Mouse (Mus musculus) liver, postnatal 0 days (tissue): ENCODE measurements around the gene Zrsr2. TPM values are rescaled to one million over a fixed set of nuclear protein-coding genes. Genes with fewer than 3 reads are reported as not detected.

ENCODE experiments used
- ATAC-seq: fragments of 200-750 bp; cut with Nextera tagmentation; 2 replicates; pipeline ENCODE4 v1.8.0; 2017; ENCODE audit warnings: mild to moderate bottlenecking, moderate library complexity
- DNase-seq: peaks from one replicate; pipeline ENCODE4 v3.0.0-alpha.2; 2016
- H3K27ac ChIP-seq: fragments of 300-500 bp; sonication (generic); 2 replicates; pipeline ENCODE4 v1.5.1; 2014; ENCODE audit warnings: antibody characterized with exemption, moderate library complexity, mild to moderate bottlenecking, low read depth
- H3K27me3 ChIP-seq: fragments of 300-500 bp; sonication (generic); 2 replicates; pipeline ENCODE4 v1.6.1; 2014; ENCODE audit warnings: low read length, control low read depth, mixed read lengths; ENCODE audit not compliant: insufficient read depth
- H3K36me3 ChIP-seq: fragments of 300-500 bp; sonication (generic); replicated peaks from 2 replicates; pipeline ENCODE4 v1.6.1; 2014; ENCODE audit warnings: mild to moderate bottlenecking, control low read depth, low read length, moderate library complexity, mixed read lengths; ENCODE audit not compliant: insufficient read depth
- H3K4me1 ChIP-seq: fragments of 300-500 bp; sonication (generic); 2 replicates; pipeline ENCODE4 v1.6.1; 2014; ENCODE audit warnings: antibody characterized with exemption, mild to moderate bottlenecking, control low read depth; ENCODE audit not compliant: insufficient read depth
- H3K4me2 ChIP-seq: fragments of 300-500 bp; sonication (generic); 2 replicates; pipeline ENCODE4 v1.6.1; 2014; ENCODE audit warnings: low read depth, mild to moderate bottlenecking, low read length, moderate library complexity, mixed read lengths
- H3K4me3 ChIP-seq: fragments of 300-500 bp; sonication (generic); 2 replicates; pipeline ENCODE4 v1.5.1; 2014; ENCODE audit warnings: low read depth, low read length
- H3K9ac ChIP-seq: fragments of 300-500 bp; sonication (generic); replicated peaks from 2 replicates; pipeline ENCODE4 v1.6.1; 2014; ENCODE audit warnings: mild to moderate bottlenecking, moderate library complexity
- H3K9me3 ChIP-seq: fragments of 300-500 bp; sonication (generic); 2 replicates; pipeline ENCODE4 v1.6.1; 2016; ENCODE audit warnings: mild to moderate bottlenecking, control low read depth, low read length, mixed read lengths
- CTCF ChIP-seq: sonication (generic); IDR thresholded peaks from 2 replicates; pipeline ENCODE4 v1.5.1; 2016; ENCODE audit warnings: antibody characterized with exemption, low read depth
- EP300 ChIP-seq: IDR thresholded peaks from 2 replicates; pipeline ENCODE4 v1.6.1; 2016; ENCODE audit warnings: antibody characterized with exemption, low read depth, mild to moderate bottlenecking
- WGBS: fragments of 180-500 bp; shearing (Covaris S2); extraction: QIAGEN DNeasy Blood & Tissue Kit; methylation state at CpG from one replicate; pipeline ENCODE4 v1.1.7; 2014; ENCODE audit not compliant: insufficient replicate concordance; 5-methylcytosine and 5-hydroxymethylcytosine counted together
- polyA plus RNA-seq: library from polyadenylated mRNA; unstranded; fragments of >200 nt; fragmentation: Nextera tagmentation; extraction: Ambion mirVana; gene quantifications from 2 replicates; pipeline ENCODE4 v1.2.1, GENCODE M21; 2015

Gene Zrsr2
- polyA plus RNA-seq, 1 experiment from 2014 or later: 19.3 TPM

- Histone ChIP-seq H3K27me3 (no peaks in the 10 kb centered on the region), H3K27ac (no peak overlapping the region), H3K4me2 (no peak overlapping the region), H3K9me3 (no peaks in the 10 kb centered on the region), H3K4me1 (no peaks in the 10 kb centered on the region), H3K4me3 (no peak overlapping the region), H3K9ac (no peak overlapping the region), H3K36me3 (no peaks in the 10 kb centered on the region)
- DNase-seq (no peak), ATAC-seq (no peak)
- 91% methylated on average over 1 of the region's 1 CpGs for WGBS
- TF ChIP-seq EP300 (no peak), CTCF (no peak)
These were observed 22.6 kb upstream of the Zrsr2 start for GRCm38 (mm10) chrX:163981092-163981491.

DNA sequence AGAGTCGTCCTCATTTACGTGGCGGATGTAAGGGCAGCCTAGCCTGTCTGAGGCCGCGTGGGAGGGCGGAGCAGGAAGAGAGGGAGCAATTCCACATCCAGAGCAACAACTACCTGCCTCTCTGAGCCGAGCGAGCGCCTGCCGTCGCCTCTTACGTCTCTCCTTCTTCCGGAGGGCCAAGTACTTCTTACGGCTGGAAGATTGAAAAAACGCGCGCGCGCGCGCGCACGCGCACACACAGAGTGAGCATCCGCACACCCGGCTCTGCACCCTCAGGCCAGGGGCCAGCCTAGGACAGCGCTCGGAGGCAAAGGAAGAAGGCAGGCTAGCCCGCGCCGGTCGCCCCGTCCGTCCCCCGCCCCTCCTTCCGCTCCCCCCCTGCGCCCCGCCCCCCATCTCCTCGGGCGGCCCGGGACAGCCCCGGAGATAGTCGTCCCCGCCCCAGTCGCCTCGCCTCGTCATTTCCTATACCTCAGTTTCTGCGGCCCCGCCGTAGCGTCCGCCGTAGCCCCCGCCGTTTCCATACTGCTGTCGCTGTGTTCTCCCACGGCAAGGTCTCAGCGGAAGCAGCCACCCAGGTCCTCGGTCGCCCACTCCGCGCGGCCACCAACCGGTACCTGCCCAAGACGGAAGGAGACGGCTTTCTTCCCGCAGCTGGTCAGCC, 526 bp downstream of the Zrsr2 start:
- Histone ChIP-seq H3K27ac (peak overlapping the region; percentile 95), H3K9me3 (no peaks in the 10 kb centered on the region), H3K4me2 (peak overlapping the region; percentile 75), H3K27me3 (no peaks in the 10 kb centered on the region), H3K4me1 (no peaks in the 10 kb centered on the region), H3K4me3 (peak overlapping the region; percentile 67), H3K36me3 (peaks cover 19% of the 10 kb centered on the region; the same call in 1 of the 2 replicates), H3K9ac (peak overlapping the region; percentile 69)
- TF ChIP-seq CTCF: no peak
- TF ChIP-seq EP300: no peak
- 19% methylated on average over 30 of the region's 67 CpGs for WGBS
- ATAC-seq: peak; percentile 92
- peak; percentile 84 for DNase-seq

DNA sequence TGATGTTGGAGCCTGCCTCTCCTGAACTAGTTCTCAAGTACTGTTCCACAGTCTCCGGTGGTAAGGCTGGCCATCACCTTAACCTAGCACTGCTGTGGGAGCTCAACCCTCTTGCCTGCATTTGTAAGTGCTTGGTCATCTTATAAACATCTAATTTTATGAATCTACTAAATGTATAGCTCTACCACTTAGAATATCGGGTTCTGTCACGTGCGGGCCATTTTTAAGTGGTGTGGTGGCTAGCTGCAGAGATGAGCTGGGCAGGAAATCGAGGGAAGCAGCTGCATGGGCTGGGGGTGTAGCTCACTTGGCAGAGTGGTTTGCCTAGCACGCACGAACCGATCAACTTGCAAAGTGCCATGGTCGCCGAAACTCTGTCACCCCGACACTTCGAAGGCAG, 1.1 kb downstream of the Zrsr2 start:
- Histone ChIP-seq H3K4me2 (peak overlapping the region; percentile 75), H3K4me1 (no peaks in the 10 kb centered on the region), H3K4me3 (peak overlapping the region; percentile 67), H3K27ac (peak overlapping the region; percentile 95), H3K27me3 (no peaks in the 10 kb centered on the region), H3K36me3 (peaks cover 21% of the 10 kb centered on the region; the same call in 1 of the 2 replicates), H3K9me3 (no peaks in the 10 kb centered on the region), H3K9ac (peak overlapping the region; percentile 69)
- WGBS: 21% methylated on average over 12 of the region's 12 CpGs
- no peak for DNase-seq
- TF ChIP-seq EP300 (no peak), CTCF (no peak)
- peak; percentile 4; the same call in 1 of the 2 replicates for ATAC-seq

DNA sequence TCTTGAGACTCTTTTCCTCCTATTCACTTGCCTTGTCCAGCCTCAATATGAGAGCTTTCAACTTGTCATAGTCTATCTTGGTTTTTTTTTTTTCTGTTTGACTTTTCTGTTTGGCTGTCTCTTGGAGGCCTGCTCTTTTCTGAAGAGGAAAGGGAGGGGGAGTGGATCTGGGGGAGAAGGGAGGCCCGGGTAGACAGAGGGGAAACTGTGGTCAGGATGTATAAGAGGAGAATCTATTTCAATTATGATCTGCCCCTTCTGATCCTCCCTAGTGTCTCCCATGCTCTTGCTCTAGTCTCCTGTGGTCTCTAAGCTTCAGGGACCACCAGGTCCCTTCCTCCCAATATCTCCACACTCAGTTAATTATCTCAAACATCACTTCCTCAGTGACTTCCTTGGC, 6.8 kb downstream of the Zrsr2 start:
- no peaks in the 10 kb centered on the region for H3K4me1 ChIP-seq
- H3K4me2 ChIP-seq: no peak overlapping the region
- 44% methylated on average over 1 of the region's 1 CpGs for WGBS
- no peak overlapping the region for H3K27ac ChIP-seq
- DNase-seq: no peak
- H3K36me3 ChIP-seq: peaks cover 37% of the 10 kb centered on the region
- H3K27me3 ChIP-seq: no peaks in the 10 kb centered on the region
- no peak overlapping the region for H3K4me3 ChIP-seq
- ATAC-seq: no peak
- no peak overlapping the region for H3K9ac ChIP-seq
- TF ChIP-seq CTCF: no peak
- no peak for TF ChIP-seq EP300
- no peaks in the 10 kb centered on the region for H3K9me3 ChIP-seq

- TF ChIP-seq CTCF: no peak
- no peak for TF ChIP-seq EP300
- Histone ChIP-seq H3K4me3 (no peak overlapping the region), H3K9ac (no peak overlapping the region), H3K4me2 (no peak overlapping the region), H3K4me1 (no peaks in the 10 kb centered on the region), H3K27me3 (no peaks in the 10 kb centered on the region), H3K36me3 (peaks cover 23% of the 10 kb centered on the region), H3K27ac (no peak overlapping the region), H3K9me3 (no peaks in the 10 kb centered on the region)
- DNase-seq: no peak
- no peak for ATAC-seq
- 80% methylated on average over 3 of the region's 3 CpGs for WGBS
These were observed 14.1 kb downstream of the Zrsr2 start for GRCm38 (mm10) chrX:163944381-163944780.

DNA sequence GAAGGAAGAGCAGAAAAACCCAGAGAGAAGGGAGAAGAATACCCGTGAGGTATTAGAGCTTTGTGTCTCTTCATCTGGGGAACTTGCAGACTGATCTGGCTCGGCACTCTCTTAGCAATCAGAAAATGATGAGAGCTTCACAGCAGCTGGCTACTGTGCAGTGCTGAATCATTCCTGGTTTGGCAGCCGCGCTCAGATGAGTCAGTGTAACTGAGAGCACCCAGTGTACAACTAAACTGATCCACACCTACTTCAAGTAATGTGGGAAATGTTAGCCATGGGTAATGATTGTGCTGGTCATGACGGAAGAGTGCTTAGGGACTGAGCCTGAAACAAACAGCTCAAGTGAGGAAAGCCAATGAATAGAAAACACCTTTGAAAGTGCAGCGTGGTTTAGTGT, 19.9 kb downstream of the Zrsr2 start:
- ATAC-seq: no peak
- no peak for DNase-seq

More for the DNA sequence above, 19.9 kb downstream of the Zrsr2 start:
- no peak overlapping the region for H3K9ac ChIP-seq
- H3K4me1 ChIP-seq: no peaks in the 10 kb centered on the region
- TF ChIP-seq EP300 (no peak), CTCF (no peak)
- H3K9me3 ChIP-seq: no peaks in the 10 kb centered on the region
- no peak overlapping the region for H3K4me3 ChIP-seq
- 86% methylated on average over 6 of the region's 6 CpGs for WGBS
- no peak overlapping the region for H3K27ac ChIP-seq
- H3K36me3 ChIP-seq: peaks cover 20% of the 10 kb centered on the region; the same call in 1 of the 2 replicates
- no peaks in the 10 kb centered on the region for H3K27me3 ChIP-seq
- H3K4me2 ChIP-seq: no peak overlapping the region
